Mouse (Mus musculus): ENCODE measurements around the gene Gjb5. TPM values are rescaled to one million over a fixed set of nuclear protein-coding genes. Genes with fewer than 3 reads are reported as not detected.
A peak's percentile ranks its signal among the peaks of the same experiment; 100 is the strongest.

Gjb5 gene
- polyA plus RNA-seq, 1 experiment from 2014 or later, result 0.14 TPM

DNA sequence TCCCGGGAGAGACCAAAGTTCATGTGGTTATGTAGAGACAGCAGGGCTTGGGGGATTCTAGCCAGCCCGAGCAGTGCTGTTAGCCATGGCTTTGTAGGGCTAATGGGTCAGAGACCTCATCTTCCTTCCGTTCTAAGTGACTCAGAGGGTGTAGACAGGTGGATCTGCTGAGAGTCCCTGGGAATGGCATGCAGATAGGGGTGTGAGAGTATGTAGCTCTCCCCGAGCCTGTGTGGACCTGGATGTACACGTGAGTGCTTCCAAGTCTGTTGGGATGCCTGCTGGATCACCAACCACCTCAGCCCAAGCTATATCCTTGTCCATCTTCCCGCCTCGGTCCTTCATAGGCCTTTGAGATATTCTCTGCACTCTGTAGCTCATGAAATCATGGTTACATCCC lies 29.6 kb downstream of the Gjb5 start:
- WGBS (ENCODE audit: insufficient replicate concordance), result 38% methylated on average over 7 of the region's 7 CpGs

GRCm38 (mm10) chr4:127327749-127328148 lies 30.2 kb downstream of the Gjb5 start:
- Histone ChIP-seq H3K27me3 (ENCODE audit: insufficient read depth, low read length) (peaks cover 29% of the 10 kb centered on the region), H3K36me3 (replicated peaks; ENCODE audit: insufficient read depth, low read length) (no peaks in the 10 kb centered on the region), H3K4me1 (ENCODE audit: insufficient read depth) (no peaks in the 10 kb centered on the region; the same call in 1 of the 2 replicates), H3K4me3 (ENCODE audit: low read depth, low read length) (no peak overlapping the region), H3K9me3 (ENCODE audit: low read length) (no peaks in the 10 kb centered on the region), H3K9ac (replicated peaks) (no peak overlapping the region), H3K27ac (ENCODE audit: low read depth) (no peak overlapping the region), H3K4me2 (ENCODE audit: low read depth, low read length) (no peak overlapping the region)
- no peak for ATAC-seq
- DNase-seq, result no peak
- TF ChIP-seq EP300 (IDR thresholded peaks at IDR 0.05; ENCODE audit: low read depth) (no peak), CTCF (IDR thresholded peaks at IDR 0.05; ENCODE audit: low read depth) (no peak)
- 30% methylated on average over 6 of the region's 6 CpGs for WGBS (ENCODE audit: insufficient replicate concordance)

More for the DNA sequence above, 29.6 kb downstream of the Gjb5 start:
- Histone ChIP-seq H3K27me3 (ENCODE audit: insufficient read depth, low read length) (peaks cover 29% of the 10 kb centered on the region), H3K4me1 (ENCODE audit: insufficient read depth) (no peaks in the 10 kb centered on the region; the same call in 1 of the 2 replicates), H3K9me3 (ENCODE audit: low read length) (no peaks in the 10 kb centered on the region), H3K27ac (ENCODE audit: low read depth) (no peak overlapping the region), H3K4me3 (ENCODE audit: low read depth, low read length) (no peak overlapping the region), H3K36me3 (replicated peaks; ENCODE audit: insufficient read depth, low read length) (no peaks in the 10 kb centered on the region), H3K9ac (replicated peaks) (no peak overlapping the region), H3K4me2 (ENCODE audit: low read depth, low read length) (no peak overlapping the region)
- no peak for ATAC-seq
- TF ChIP-seq EP300 (IDR thresholded peaks at IDR 0.05; ENCODE audit: low read depth) (no peak), CTCF (IDR thresholded peaks at IDR 0.05; ENCODE audit: low read depth) (no peak)
- no peak for DNase-seq

GRCm38 (mm10) chr4:127327258-127327657 lies 30.7 kb downstream of the Gjb5 start:
- Histone ChIP-seq H3K36me3 (replicated peaks; ENCODE audit: insufficient read depth, low read length) (no peaks in the 10 kb centered on the region), H3K4me3 (ENCODE audit: low read depth, low read length) (no peak overlapping the region), H3K9ac (replicated peaks) (no peak overlapping the region), H3K27me3 (ENCODE audit: insufficient read depth, low read length) (peaks cover 28% of the 10 kb centered on the region), H3K4me2 (ENCODE audit: low read depth, low read length) (no peak overlapping the region), H3K4me1 (ENCODE audit: insufficient read depth) (no peaks in the 10 kb centered on the region), H3K9me3 (ENCODE audit: low read length) (no peaks in the 10 kb centered on the region), H3K27ac (ENCODE audit: low read depth) (no peak overlapping the region)
- no peak for DNase-seq
- TF ChIP-seq CTCF (IDR thresholded peaks at IDR 0.05; ENCODE audit: low read depth) (no peak), EP300 (IDR thresholded peaks at IDR 0.05; ENCODE audit: low read depth) (no peak)
- ATAC-seq, result no peak
- 19% methylated on average over 7 of the region's 7 CpGs for WGBS (ENCODE audit: insufficient replicate concordance)

DNA sequence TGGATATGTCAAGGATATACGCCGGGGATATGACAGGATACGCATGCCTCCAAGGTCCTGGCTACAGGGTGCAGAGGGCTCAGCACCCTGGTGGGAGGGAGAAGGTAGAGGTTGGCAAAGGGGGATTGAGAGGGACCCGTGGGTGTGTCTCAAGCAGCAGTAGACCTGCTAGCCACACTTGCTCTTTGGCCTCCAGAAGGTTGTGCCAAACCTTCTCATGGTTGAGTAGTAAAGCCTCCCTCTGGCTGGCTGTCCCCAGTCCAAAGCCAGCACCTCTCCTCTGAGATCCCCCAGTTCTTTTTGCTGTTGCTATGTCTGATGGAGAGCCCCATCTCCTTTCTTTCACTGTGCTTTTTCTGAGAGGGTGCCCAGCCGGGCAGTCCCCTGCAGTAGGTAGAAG lies 32.7 kb downstream of the Gjb5 start:
- Histone ChIP-seq H3K36me3 (replicated peaks; ENCODE audit: insufficient read depth, low read length) (no peaks in the 10 kb centered on the region), H3K9ac (replicated peaks) (no peak overlapping the region), H3K4me3 (ENCODE audit: low read depth, low read length) (no peak overlapping the region), H3K27me3 (ENCODE audit: insufficient read depth, low read length) (peaks cover 13% of the 10 kb centered on the region), H3K4me2 (ENCODE audit: low read depth, low read length) (no peak overlapping the region), H3K4me1 (ENCODE audit: insufficient read depth) (no peaks in the 10 kb centered on the region), H3K9me3 (ENCODE audit: low read length) (no peaks in the 10 kb centered on the region), H3K27ac (ENCODE audit: low read depth) (no peak overlapping the region)
- TF ChIP-seq EP300 (IDR thresholded peaks at IDR 0.05; ENCODE audit: low read depth), result no peak
- TF ChIP-seq CTCF (IDR thresholded peaks at IDR 0.05; ENCODE audit: low read depth), result no peak
- WGBS (ENCODE audit: insufficient replicate concordance), result 69% methylated on average over 5 of the region's 5 CpGs
- no peak for DNase-seq
- ATAC-seq, result no peak

DNA sequence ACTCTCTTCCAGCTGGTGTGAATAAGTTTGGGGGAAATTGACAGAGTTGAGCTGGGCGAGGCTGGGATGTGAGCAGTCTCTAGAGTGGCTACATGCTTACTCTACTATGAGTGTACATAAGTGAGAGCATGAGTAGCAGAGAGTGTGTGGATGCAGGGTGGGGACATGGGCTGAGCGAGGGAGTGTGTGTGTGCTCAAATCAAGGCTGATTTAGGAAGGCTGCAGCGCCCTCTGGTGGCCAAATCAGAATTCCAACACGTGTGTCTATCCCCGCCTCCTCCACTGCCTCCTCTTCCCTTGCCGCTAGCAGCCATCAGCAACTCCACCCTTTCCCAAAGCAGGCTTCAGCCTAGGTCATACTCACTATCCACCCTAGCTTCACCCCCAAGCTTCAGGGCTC lies 33.2 kb downstream of the Gjb5 start:
- Histone ChIP-seq H3K4me3 (ENCODE audit: low read depth, low read length) (no peak overlapping the region), H3K4me1 (ENCODE audit: insufficient read depth) (no peaks in the 10 kb centered on the region), H3K27me3 (ENCODE audit: insufficient read depth, low read length) (peaks cover 13% of the 10 kb centered on the region), H3K36me3 (replicated peaks; ENCODE audit: insufficient read depth, low read length) (no peaks in the 10 kb centered on the region), H3K4me2 (ENCODE audit: low read depth, low read length) (no peak overlapping the region), H3K9ac (replicated peaks) (no peak overlapping the region), H3K27ac (ENCODE audit: low read depth) (no peak overlapping the region), H3K9me3 (ENCODE audit: low read length) (no peaks in the 10 kb centered on the region)
- peak; percentile 85 for DNase-seq
- no peak for TF ChIP-seq EP300 (IDR thresholded peaks at IDR 0.05; ENCODE audit: low read depth)
- TF ChIP-seq CTCF (IDR thresholded peaks at IDR 0.05; ENCODE audit: low read depth), result peak; percentile 89
- peak; percentile 67 for ATAC-seq
- 6% methylated on average over 6 of the region's 6 CpGs for WGBS (ENCODE audit: insufficient replicate concordance)

DNA sequence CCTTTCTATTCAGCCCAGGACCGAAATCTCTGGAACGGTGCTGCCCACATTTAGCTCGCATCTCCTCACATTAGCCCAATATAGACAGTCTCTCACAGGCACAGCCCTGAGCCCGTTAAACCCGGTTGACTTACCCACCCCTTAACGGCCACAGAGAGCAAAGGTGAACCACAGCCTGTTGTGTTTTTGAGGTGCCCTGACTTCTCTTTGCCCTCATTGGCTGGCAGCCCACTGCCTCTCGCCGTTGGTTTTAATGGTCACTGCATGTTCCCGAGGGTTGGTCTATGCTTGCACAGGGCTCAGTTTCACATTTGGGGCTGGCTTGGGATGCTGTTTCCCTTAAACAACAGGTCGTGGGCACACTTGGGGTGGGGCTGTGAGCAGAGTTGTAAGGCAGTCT lies 33.7 kb downstream of the Gjb5 start:
- Histone ChIP-seq H3K4me3 (ENCODE audit: low read depth, low read length) (no peak overlapping the region), H3K27me3 (ENCODE audit: insufficient read depth, low read length) (peaks cover 11% of the 10 kb centered on the region), H3K9ac (replicated peaks) (no peak overlapping the region), H3K27ac (ENCODE audit: low read depth) (no peak overlapping the region), H3K36me3 (replicated peaks; ENCODE audit: insufficient read depth, low read length) (no peaks in the 10 kb centered on the region), H3K4me2 (ENCODE audit: low read depth, low read length) (no peak overlapping the region), H3K4me1 (ENCODE audit: insufficient read depth) (no peaks in the 10 kb centered on the region), H3K9me3 (ENCODE audit: low read length) (no peaks in the 10 kb centered on the region)
- DNase-seq (no peak), ATAC-seq (peak; percentile 47; the same call in 1 of the 2 replicates)
- WGBS (ENCODE audit: insufficient replicate concordance), result 65% methylated on average over 10 of the region's 10 CpGs
- TF ChIP-seq EP300 (IDR thresholded peaks at IDR 0.05; ENCODE audit: low read depth), result no peak
- TF ChIP-seq CTCF (IDR thresholded peaks at IDR 0.05; ENCODE audit: low read depth), result no peak

DNA sequence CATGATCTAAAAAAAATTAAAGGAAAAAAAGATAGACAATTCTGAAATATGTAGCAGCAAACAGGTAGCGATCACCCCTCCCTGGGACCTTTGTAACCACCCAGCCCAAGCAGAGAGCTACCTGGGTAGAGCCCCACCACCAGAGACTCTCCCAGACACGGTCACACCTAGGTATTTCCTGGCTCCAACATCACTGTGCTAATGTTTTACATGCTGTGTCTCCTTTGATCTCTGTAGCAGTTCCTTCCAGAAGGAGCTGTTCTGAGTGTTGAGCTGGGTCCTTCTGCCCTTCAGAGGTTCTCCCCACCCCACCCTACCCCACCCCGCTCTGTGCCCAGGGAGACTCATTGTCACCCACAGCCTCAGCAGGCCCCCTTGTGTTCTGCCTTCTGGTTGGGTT lies 34.3 kb downstream of the Gjb5 start:
- no peaks in the 10 kb centered on the region for H3K9me3 ChIP-seq (ENCODE audit: low read length)
- TF ChIP-seq CTCF (IDR thresholded peaks at IDR 0.05; ENCODE audit: low read depth) (no peak), EP300 (IDR thresholded peaks at IDR 0.05; ENCODE audit: low read depth) (no peak)
- DNase-seq (no peak), ATAC-seq (no peak)
- H3K4me2 ChIP-seq (ENCODE audit: low read depth, low read length), result no peak overlapping the region
- no peak overlapping the region for H3K4me3 ChIP-seq (ENCODE audit: low read depth, low read length)
- H3K9ac ChIP-seq (replicated peaks), result no peak overlapping the region
- no peaks in the 10 kb centered on the region for H3K4me1 ChIP-seq (ENCODE audit: insufficient read depth)
- no peaks in the 10 kb centered on the region for H3K36me3 ChIP-seq (replicated peaks; ENCODE audit: insufficient read depth, low read length)
- 73% methylated on average over 3 of the region's 3 CpGs for WGBS (ENCODE audit: insufficient replicate concordance)
- no peak overlapping the region for H3K27ac ChIP-seq (ENCODE audit: low read depth)
- H3K27me3 ChIP-seq (ENCODE audit: insufficient read depth, low read length), result peaks cover 11% of the 10 kb centered on the region

Measured in liver, postnatal 0 days (tissue).